Mouse (Mus musculus) heart, adult 11 months (tissue): Measurements from ENCODE around the gene Chordc1.
A peak's percentile ranks its signal among the peaks of the same experiment; 100 is the strongest.
"Not testable (repeated sequence)": the region's sequence is repeated elsewhere in the genome, so short reads cannot be mapped to it uniquely, and the experiment has no call there.

Experiments used
- DNase-seq: peaks from one replicate; pipeline ENCODE4 v3.0.0; 2022

Chordc1 gene

GRCm38 (mm10) chr9:18291571-18292429 lies at the start of gene Chordc1:
TSS of gene Chordc1 (plus strand) at chr9:18292125.
- peak; percentile 99 for DNase-seq

DNA sequence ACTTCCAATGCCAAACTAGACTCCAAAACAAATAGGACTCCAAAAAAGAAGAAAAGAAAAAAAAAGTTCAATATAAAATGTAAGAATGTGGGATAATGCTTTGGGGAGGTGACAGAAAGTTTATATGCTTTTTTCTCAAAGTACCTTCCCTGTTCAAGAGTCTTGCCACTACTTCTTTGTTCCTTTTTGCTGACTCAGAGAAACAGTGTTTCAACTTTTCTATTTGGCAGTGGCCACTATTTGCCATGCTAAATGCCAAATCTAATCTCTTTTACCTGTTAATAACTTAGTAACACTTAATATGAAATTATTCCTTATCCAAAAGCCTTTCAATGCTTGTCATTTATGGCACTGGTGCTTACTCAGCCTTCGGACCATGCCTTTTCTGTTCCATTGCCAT lies 16.0 kb upstream of the Chordc1 start:
- DNase-seq: no peak

GRCm38 (mm10) chr9:18276844-18277243 lies 15.1 kb upstream of the Chordc1 start:
- no peak for DNase-seq

- no peak for DNase-seq
Observed at GRCm38 (mm10) chr9:18277497-18277896, 14.4 kb upstream of the Chordc1 start.

GRCm38 (mm10) chr9:18278693-18279092 lies 13.2 kb upstream of the Chordc1 start:
- not testable (repeated sequence) for DNase-seq

- DNase-seq: no peak
Observed at GRCm38 (mm10) chr9:18292443-18292922, 558 bp downstream of the Chordc1 start.

DNA sequence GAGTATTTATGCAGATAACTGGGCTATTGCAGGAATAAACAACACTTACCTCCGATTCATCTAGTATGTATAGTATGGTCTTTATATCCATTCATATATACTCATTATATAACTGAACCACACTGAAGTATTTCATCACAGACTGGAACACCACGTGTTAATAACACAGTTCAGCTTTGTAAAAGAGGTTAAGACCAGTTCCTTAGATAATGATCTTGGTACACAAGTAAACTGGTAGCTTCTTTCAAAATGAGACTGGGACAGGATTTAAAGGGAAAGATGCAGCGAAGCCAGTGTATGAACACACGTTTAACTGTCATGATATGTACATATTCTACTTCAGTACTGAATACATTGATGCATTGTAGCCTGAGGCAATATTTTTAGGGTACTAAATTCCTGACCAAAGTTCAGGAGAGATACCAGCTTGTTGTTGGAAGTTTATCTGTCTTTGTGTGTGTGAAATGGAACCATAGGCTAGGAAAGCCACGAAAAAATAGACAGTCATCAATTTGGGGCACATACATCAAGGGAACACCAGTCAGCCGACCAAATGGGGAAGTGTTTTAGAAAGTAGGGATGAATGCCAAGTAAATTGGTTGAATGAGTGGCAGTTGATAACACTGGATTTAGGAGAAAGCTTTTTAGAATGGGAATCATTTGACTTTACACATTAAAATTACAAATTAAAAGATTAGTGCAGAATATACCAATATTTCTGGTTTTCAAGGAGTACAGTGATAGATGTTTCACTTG lies 1.3 kb downstream of the Chordc1 start:
- no peak for DNase-seq

- DNase-seq: no peak
Observed at GRCm38 (mm10) chr9:18298301-18298700, 6.4 kb downstream of the Chordc1 start.

DNA sequence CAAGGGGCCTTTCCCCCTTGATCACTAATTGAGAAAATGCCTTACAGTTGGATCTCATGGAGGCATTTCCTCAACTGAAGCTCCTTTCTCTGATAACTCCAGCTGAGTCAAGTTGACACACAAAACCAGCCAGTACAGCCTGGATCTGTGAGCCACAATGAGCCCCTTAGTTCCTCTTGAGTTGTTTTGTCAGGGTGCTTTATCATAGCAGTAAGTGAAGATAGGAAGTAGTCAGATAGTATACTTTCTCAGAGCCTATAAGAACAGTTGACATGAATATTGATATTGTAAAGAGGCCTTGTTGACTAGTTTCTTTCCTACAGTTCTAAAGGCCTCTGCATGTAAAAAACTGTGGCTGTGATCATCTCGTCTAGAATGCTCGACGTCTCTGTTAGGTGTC lies 28.1 kb downstream of the Chordc1 start:
- DNase-seq: no peak
